Mouse (Mus musculus) liver, adult (tissue): Measurements from ENCODE around the gene Ddias.

ENCODE experiments used
- GATA4 ChIP-seq: IDR thresholded peaks from 2 replicates; pipeline ENCODE4 v1.6.1; 2014; ENCODE audit warnings: mild to moderate bottlenecking, low read length; ENCODE audit not compliant: insufficient replicate concordance

The Ddias gene

DNA sequence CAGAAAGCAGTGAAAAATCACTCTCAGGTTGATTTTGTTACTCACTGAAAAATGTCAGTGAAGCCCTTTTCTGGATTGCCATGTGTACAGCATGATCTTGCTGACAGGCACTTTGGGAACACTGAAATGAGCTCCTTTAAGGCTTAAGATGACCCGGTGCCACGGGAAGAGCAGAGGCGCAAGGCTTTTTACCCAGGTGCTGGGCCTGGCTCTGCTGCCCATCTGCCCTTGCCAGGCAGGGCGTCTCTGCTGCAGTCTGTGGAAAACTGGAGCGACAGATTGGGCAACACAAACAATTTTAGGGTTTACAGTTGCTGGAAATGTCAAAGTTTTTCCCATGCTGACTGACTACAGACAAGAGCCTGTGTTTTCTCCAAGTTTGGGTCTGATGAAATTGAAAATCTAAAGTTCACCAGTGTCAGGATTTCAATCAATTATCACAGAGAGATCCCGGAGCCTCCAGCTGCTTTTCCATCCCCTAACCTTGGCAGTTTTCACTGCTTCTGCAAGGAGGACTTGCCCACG, 53.0 kb downstream of the Ddias start:
- TF ChIP-seq GATA4 = no peak

GRCm38 (mm10) chr7:92820410-92820809, 53.6 kb downstream of the Ddias start:
- no peak for TF ChIP-seq GATA4

DNA sequence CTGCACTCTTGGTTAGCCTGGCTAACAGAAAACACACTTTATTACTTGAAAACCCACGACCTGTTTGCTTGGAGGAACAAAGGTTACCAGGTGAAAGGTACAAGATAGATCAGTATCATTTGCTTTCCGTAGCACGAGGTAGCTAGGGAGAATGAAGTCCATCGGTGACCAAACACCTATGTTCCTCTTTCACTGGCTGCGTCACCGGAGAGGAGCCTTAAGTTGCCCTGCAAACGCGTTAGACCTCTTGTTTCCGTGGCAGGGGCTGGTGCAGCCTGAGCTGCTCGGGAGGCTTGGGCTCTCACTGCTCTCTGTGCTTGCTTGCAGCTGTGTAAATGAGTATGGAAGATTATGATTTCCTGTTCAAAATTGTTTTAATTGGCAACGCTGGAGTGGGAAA, 54.4 kb downstream of the Ddias start:
- TF ChIP-seq GATA4 = peak; percentile 81; the same call in 1 of the 2 replicates

DNA sequence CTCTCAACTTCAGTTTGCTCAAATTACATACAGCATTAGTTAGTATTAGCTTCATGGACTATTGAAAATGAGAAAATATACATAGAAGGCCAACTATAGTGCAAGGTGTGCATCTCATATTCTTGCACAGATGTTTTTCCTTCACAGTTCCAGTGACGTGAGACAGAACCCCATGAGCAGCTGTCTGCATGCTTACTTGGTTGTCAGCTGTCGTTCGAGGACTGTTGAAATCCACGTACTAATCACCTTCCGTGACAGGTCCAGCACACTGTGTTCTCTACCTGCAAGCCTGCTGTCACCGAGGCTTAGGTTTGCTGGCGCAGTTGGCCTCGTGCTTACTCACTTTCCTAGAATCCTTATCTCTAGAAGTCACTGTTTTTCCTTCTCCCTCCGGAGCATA, 56.2 kb downstream of the Ddias start:
- TF ChIP-seq GATA4 = no peak

GRCm38 (mm10) chr7:92817242-92817641, 56.8 kb downstream of the Ddias start:
- TF ChIP-seq GATA4 = no peak

DNA sequence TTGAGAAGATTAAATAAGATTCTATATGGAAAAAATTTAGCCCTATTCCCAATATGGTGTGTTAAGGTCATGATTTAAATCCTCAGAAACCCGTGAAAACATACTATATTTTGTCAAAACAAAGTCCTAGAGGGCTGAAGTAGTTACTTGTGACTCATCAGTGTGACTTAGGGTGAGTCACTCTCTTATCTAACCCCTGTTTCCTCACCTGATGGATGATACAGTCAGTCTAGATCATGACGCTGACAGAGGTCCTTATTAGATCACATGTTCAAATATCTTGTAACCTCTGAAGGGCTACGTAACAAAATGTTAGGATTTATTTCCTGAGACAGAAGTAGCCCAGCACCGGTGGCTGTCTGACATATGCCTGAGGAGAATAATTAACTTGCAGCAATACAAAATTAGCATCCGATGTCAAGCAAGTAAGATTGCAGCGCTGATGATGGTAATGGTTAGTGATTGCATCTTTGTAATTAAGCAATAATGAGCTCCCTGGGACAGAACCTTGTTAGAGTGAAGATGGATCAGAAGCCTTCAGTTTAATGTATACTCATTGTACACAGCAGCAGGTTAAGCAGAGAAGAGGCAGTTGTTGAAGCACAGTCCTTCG, 62.3 kb downstream of the Ddias start:
- TF ChIP-seq GATA4 = no peak
